Mouse (Mus musculus): ENCODE results near the gene Tpmt. TPM values are rescaled to one million over a fixed set of nuclear protein-coding genes. Genes with fewer than 3 reads are reported as not detected.

Gene Tpmt
- total RNA-seq, 2 experiments from 2014 or later = 10.5 to 12.4 TPM

DNA sequence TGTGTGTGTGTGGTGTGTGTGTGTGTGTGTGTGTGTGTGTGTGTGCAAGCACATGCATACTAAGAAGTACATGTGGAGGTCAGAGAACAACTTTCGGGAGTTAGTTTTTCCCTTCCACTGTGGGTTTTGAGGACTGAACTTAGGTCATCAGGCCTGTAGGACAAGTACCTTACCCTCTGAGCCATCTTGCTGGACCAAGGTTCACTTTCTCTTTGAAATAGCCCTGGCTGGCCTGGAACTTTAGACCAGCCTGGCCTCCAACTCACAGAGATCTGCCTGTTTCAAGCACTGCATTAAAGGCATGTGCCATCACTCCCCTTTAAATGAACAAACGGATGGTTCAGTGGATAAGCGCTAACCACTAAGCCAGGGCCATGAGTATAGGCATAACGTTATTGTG is 10.9 kb downstream of the Tpmt start:
- no peak for TF ChIP-seq CTCF (conservative IDR thresholded peaks at IDR 0.05)
- DNase-seq (ENCODE audit: low spot score in 2 of 2) = no peak
- Histone ChIP-seq H3K4me3 (no peak overlapping the region), H3K27ac (no peak overlapping the region)

DNA sequence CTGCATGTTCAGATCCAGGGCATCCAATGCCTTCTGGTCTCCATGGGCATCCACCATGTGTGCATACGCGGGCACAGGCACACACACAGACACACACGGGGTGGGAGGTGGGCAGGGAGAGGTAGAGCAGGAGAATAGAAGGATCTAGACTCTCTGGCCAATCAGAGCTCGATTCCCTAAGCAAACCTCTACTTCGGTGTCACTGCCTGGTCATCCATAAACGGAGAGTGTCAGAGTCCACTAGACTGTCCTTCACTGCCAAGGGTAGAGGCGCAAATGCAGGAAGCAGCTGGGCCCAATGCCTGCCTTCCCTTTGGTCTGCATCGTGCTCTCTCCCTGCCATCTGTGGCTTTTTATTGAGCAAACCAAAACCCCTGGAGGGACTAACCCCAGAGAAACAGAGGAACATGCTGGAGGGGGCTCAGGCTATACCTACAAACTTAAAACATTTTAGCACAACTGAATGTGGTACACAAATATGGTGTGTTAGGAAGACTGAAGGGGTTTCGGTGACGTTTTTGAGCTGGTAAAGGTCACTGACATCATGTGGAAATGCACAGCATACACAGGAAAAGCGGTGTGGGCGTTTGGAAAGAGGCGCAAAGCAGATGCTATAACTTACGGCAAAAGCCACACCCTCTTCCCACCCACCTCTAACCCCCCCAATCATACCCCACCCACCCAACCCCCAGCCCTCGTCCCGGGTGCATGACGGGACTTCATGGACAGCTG is 14.0 kb downstream of the Tpmt start:
- no peak overlapping the region for H3K27ac ChIP-seq
- no peak for DNase-seq (ENCODE audit: low spot score in 2 of 2)
- TF ChIP-seq CTCF (conservative IDR thresholded peaks at IDR 0.05) = no peak
- no peak overlapping the region for H3K4me3 ChIP-seq

DNA sequence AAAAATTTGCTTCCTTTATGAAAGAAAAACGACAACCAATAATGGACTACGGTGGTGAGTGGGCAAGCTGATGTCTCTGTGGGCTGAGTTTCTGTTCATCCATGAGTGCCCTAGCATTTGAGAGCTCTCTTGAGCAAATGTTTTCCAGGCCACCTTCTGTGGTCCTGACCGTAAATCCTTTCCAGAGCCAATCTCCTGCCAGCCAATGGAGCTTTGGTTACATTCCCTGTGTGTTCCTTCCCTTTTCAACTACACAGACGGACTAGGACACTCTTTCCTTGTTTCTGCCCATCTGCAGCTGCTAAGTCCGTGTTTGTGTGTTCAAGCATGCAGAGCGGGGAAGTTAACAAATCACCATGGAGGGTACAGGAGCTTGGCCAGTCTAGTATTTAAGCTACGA is 23.7 kb downstream of the Tpmt start:
- Histone ChIP-seq H3K27ac (peak overlapping the region; percentile 18; the same call in 1 of the 2 replicates), H3K4me3 (no peak overlapping the region)
- no peak for DNase-seq (ENCODE audit: low spot score in 2 of 2)
- no peak for TF ChIP-seq CTCF (conservative IDR thresholded peaks at IDR 0.05)

DNA sequence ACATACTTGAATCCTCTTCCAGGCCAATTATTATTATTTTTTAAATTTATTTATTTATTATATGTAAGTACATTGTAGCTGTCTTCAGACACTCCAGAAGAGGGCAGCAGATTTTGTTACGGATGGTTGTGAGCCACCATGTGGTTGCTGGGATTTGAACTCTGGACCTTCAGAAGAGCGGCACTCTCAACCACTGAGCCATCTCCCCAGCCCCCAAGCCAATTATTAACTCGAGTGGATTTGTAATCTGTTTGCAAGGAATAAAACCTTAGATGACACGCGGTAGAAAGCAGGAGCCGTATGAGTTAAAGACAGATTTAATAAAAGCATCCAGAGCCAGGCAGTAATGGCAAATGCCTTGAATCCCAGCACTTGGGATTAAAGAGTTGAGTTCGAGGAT is 24.8 kb downstream of the Tpmt start:
- no peak for DNase-seq (ENCODE audit: low spot score in 2 of 2)
- H3K27ac ChIP-seq = no peak overlapping the region
- peak; percentile 44 for TF ChIP-seq CTCF (conservative IDR thresholded peaks at IDR 0.05)
- no peak overlapping the region for H3K4me3 ChIP-seq

DNA sequence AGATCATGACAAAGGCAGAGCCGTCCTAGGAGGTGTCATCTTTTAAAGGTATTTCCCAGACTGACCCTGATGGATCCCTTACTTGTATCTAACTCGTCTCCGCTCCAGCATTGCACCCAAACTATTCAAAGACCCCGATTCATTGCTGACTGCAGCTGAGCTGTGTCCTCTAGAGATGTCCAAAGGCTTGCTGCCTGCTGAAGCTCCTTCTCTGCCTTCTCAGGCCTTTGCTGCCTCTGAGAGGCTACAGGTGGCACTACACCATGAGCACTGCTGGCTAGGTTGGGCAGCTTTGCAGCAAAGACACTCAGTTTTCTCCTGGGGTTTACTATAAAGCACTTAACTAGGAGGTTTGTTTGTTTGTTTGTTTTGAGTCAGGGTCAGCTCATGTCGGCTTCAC is 27.3 kb downstream of the Tpmt start:
- Histone ChIP-seq H3K4me3 (no peak overlapping the region), H3K27ac (no peak overlapping the region)
- peak; percentile 94 for TF ChIP-seq CTCF (conservative IDR thresholded peaks at IDR 0.05)
- peak; percentile 67 for DNase-seq (ENCODE audit: low spot score in 2 of 2)

DNA sequence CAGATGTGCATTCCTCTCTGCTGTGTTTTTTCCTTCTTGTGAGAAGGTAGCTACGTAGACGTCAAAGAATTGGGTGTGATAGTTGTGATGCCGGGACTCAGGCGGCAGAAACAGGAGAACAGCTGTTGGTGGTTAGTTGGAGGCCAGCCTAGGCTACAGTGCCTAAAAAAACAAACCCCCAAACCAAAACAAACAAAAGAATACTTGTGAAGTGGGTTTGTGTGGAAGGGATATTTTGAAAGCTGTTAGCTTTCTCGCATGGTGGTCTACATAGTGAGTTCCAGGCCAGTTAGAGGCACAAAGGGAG is 29.4 kb downstream of the Tpmt start:
- TF ChIP-seq CTCF (conservative IDR thresholded peaks at IDR 0.05) = no peak
- no peak for DNase-seq (ENCODE audit: low spot score in 2 of 2)
- peak overlapping the region; percentile 62 for H3K4me3 ChIP-seq
- H3K27ac ChIP-seq = peak overlapping the region; percentile 93

DNA sequence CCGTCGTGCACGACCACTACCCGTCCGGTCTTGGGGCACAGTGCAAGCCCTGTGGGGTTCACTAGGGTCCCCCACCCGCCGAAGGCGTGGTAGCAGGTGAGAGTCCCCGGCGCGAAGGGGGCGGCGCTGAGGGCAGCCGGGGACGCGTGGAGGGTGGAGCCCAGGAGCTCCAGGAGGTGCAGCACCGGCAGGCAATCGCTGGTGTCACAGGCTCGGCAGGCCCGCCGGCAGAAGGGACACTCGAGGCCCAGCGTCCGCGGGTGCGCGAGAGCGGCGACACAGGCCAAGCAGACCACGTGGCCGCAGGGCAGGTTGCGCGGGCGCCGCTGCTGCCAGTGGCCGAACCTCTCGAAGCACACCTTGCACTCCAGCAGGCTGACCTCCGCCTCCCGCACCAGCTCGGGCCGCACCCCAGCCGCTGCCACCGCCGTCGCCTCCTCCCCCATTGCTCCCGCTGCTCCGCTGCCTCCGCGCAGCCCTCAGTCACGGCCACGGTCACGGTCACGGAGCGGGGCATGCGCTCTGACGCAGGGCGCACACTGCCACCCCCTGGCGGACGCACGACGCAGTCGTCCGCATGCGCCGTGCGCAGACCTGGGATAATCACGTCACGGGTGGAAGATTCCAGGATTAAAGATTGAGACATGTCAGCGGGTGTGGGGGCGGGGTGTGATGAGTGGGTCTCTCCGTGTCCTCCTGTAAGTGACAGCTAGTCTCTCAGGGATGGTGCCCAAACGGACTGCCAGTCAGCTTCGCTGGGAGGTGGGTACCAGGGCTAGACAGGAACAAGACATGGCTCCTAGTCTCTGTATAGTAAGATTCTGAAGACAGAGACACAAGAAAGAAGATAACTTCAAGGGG is 30.0 kb downstream of the Tpmt start, which contains the start of gene Nhlrc1:
Nhlrc1 (minus strand) TSS at position 517 of the 861 bp plus-strand sequence.
- Histone ChIP-seq H3K27ac (peak within 1 kb of the TSS; percentile 93), H3K4me3 (peak within 1 kb of the TSS; percentile 62)
- peak; percentile 85 to 86 for DNase-seq (ENCODE audit: low spot score in 2 of 2)
- TF ChIP-seq CTCF (conservative IDR thresholded peaks at IDR 0.05) = peak; percentile 96

DNA sequence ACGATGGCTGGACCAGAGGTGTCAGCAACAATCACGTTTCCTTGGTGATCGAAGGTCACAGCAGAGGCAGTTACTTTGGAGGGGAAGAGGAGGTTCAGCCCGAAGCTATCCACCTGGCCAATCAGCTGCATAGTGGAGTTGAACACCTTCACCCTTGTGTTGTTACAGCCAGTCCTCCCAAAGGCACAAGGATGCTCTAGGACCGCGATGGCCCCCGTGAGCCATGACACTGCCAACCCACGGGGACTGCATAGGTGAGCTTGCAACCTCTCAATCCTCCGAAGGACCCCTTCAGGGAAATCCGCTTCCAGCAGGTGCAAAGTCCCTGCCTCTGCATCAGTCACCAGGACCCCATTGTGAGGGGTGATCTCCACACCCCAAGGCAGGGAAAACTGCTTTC is 30.8 kb downstream of the Tpmt start:
- no peak for DNase-seq (ENCODE audit: low spot score in 2 of 2)
- H3K4me3 ChIP-seq = peak overlapping the region; percentile 62
- TF ChIP-seq CTCF (conservative IDR thresholded peaks at IDR 0.05) = no peak

DNA sequence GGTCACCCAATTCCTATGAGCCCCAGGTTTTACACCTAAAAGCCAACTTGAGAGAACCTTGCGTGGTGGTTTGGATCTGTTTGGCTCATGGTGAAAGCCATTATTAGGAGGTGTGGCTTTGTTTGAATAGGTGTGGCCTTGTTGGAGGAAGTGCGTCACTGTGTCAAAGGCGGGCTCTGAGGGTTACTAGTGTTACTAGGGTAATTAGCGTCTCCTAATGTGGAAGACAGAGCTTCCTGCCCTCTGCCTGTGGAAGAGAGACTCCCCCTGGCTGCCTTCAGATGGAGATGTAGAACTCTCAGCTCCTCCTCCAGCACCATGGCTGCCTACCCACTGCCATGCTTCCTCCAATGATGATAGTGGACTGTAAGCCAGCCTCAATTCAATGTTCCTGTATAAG is 42.9 kb downstream of the Tpmt start:
- Histone ChIP-seq H3K27ac (no peak overlapping the region), H3K4me3 (no peak overlapping the region)
- TF ChIP-seq CTCF (conservative IDR thresholded peaks at IDR 0.05) = no peak
- no peak for DNase-seq (ENCODE audit: low spot score in 2 of 2)

More for the DNA sequence above, 30.8 kb downstream of the Tpmt start:
- no peak overlapping the region for H3K27ac ChIP-seq

DNA sequence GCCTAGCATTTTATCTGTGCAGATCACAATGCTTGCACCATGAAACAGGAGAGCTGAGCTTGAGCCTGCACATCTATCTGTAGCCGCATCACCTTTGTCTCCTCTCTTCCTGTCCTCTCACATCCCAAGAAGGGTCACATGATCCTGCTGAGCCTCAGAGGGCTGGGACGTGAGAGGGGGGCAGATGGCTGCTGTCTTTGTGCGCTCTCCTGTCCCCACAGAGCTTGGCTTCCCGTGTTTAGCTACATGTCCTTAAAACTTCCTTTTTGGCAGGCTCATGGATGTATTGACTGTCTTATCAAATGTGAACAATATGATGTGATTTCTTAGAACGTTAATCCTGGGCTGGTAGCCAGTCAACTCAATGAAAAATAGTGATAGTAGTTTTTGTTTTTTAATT is 45.0 kb downstream of the Tpmt start:
- Histone ChIP-seq H3K27ac (no peak overlapping the region), H3K4me3 (no peak overlapping the region)
- no peak for TF ChIP-seq CTCF (conservative IDR thresholded peaks at IDR 0.05)
- no peak for DNase-seq (ENCODE audit: low spot score in 2 of 2)

DNA sequence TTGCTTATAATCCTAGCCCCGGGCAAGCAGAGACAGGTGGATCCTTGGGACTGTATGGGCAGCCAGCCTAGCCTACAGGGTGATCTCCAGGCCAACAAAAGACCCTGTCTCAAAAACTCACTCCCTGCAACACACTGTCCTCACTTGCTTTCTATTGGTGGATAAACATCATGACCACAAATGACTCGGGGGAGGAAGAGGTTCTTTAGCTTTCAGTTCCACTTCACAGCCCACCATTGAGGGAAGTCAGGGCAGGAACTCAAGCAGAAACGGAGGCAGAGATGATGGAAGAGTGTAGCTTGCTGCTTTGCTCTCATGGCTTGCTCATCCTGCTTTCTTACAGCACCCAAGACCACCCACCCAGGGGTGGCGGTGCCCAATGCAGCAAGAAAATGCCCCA is 47.2 kb downstream of the Tpmt start:
- no peak for TF ChIP-seq CTCF (conservative IDR thresholded peaks at IDR 0.05)
- DNase-seq (ENCODE audit: low spot score in 2 of 2) = no peak
- Histone ChIP-seq H3K27ac (no peak overlapping the region), H3K4me3 (no peak overlapping the region)

DNA sequence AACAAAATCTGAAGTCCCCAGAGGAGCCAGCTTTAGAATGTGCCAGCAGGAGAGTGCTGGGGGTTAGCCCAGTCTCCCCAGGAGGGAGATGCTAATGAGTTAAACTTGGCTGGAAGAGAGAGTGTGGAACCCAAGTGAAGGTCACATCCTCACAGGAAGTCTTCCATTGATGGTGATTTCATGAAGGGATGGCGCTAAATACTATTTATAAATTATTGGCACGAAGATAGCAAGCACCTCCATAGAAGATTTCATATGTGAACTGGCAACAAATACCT is 51.3 kb downstream of the Tpmt start:
- Histone ChIP-seq H3K27ac (no peak overlapping the region), H3K4me3 (no peak overlapping the region)
- no peak for TF ChIP-seq CTCF (conservative IDR thresholded peaks at IDR 0.05)
- no peak for DNase-seq (ENCODE audit: low spot score in 2 of 2)

DNA sequence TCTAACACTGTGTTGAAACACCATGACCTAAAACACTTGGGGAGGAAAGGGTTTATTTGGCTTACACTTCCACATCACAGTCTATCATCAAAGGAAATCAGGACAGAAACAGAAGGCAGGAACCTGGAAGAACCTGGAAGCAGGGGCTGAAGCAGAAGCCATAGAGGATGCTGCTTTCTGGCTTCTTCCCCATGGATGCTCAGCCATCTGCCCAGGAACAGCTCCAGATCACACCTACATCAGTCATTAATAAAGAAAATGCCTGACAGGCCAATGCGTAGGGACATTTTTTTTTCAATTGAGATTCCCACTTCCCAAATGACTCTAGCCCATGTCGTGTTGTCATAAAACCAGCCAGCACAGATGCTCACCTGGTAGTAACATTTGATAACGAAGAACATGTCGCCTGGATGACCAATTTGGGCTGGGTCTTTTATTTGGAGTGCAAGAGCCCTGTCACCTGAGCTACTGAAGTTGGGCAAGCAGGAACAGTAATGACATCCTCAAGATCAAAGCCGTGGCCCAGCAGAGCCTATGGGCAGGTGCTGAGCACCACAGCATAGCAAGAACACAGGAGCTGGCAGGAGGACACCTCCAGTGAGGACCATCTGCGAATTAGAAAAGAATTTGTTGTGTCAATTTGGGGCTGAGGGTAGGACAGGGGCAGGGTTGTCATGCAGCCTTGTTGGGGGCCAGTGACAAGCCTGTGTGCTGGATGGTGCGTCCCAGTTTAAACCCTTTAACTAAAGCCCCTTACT is 51.8 kb downstream of the Tpmt start:
- no peak for DNase-seq (ENCODE audit: low spot score in 2 of 2)
- Histone ChIP-seq H3K27ac (no peak overlapping the region), H3K4me3 (no peak overlapping the region)
- no peak for TF ChIP-seq CTCF (conservative IDR thresholded peaks at IDR 0.05)

All from layer of hippocampus, adult 2 months (tissue).